In the genomic region with DNA sequence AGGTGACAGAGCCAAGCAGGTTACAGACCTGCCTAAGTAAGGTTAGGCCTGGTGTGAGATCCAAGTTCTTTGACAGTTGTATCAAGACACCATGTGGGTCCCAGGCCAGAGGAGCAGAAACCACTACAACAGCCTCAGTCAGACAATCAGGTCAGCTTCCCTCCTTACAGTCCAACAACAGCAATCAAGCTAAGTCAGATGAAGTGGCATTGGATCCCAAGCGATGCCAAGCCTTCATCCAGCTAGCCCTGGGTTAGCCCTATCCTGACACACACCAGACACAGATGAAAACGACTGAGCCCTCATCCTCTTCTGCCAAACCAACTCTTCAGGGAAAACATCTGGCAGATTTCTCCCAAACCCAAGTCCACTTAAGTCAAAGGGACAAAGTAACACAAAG, we compare ENCODE assay signal across 8 mouse cellular contexts. TPM values are rescaled to one million over a fixed set of nuclear protein-coding genes. Genes with fewer than 3 reads are reported as not detected.
DNase-seq lines count a peak whose midpoint lies in the region; ATAC-seq and TF ChIP-seq lines count a peak whose summit lies in the region.

No protein-coding gene starts in this region.

- no peak for TF ChIP-seq CTCF in forebrain, postnatal 0 days (IDR thresholded peaks at IDR 0.05; ENCODE audit: low read depth)

- H3K27me3 ChIP-seq in heart, embryonic 16.5 days (ENCODE audit: control insufficient read depth, insufficient read depth, low read length) = no peaks in the 10 kb centered on the region
- no peaks in the 10 kb centered on the region for H3K27me3 ChIP-seq in forebrain, postnatal 0 days (ENCODE audit: insufficient read depth, low read length)
- no peaks in the 10 kb centered on the region for H3K27me3 ChIP-seq in midbrain, embryonic 11.5 days (ENCODE audit: control insufficient read depth, insufficient read depth, low read length)

- intact Hi-C loops in heart, postnatal 10 days (cut with DNase I) = loop anchor here (5.0 kb wide), 1 partner anchor 123 kb away; the partner anchor contains the start of gene Selenow

- 44% methylated on average over 2 of the region's 2 CpGs for WGBS in heart, embryonic 16.5 days
- 65% methylated on average over 2 of the region's 2 CpGs for WGBS in forebrain, postnatal 0 days
- WGBS in midbrain, embryonic 11.5 days = 52% methylated on average over 2 of the region's 2 CpGs

- no peaks in the 10 kb centered on the region for H3K36me3 ChIP-seq in heart, embryonic 16.5 days (ENCODE audit: control insufficient read depth, insufficient read depth)
- H3K36me3 ChIP-seq in forebrain, postnatal 0 days (ENCODE audit: insufficient read depth) = no peaks in the 10 kb centered on the region
- no peaks in the 10 kb centered on the region for H3K36me3 ChIP-seq in midbrain, embryonic 11.5 days (ENCODE audit: control insufficient read depth, insufficient read depth, low read length)

- peak overlapping the region; percentile 67 for H3K4me3 ChIP-seq in heart, embryonic 16.5 days (ENCODE audit: low read length)
- H3K4me3 ChIP-seq in forebrain, postnatal 0 days (ENCODE audit: low read depth, low read length) = peak overlapping the region; percentile 75
- peak overlapping the region; percentile 93; the same call in 1 of the 2 replicates for H3K4me3 ChIP-seq in midbrain, embryonic 11.5 days (ENCODE audit: low read depth, low read length)

- peak overlapping the region; percentile 87 for H3K27ac ChIP-seq in heart, embryonic 16.5 days (ENCODE audit: low read length)
- H3K27ac ChIP-seq in forebrain, postnatal 0 days (ENCODE audit: low read depth, low read length) = 0 out of 2 replicates have a peak overlapping the region, but pooled peaks have one; percentile 16
- no peak overlapping the region; the same call in 1 of the 2 replicates for H3K27ac ChIP-seq in midbrain, embryonic 11.5 days (ENCODE audit: low read depth, low read length)

- peaks cover 39% of the 10 kb centered on the region for H3K4me1 ChIP-seq in heart, embryonic 16.5 days (ENCODE audit: control insufficient read depth, insufficient read depth, low read length)
- H3K4me1 ChIP-seq in forebrain, postnatal 0 days (ENCODE audit: insufficient read depth) = peaks cover 23% of the 10 kb centered on the region
- peaks cover 36% of the 10 kb centered on the region for H3K4me1 ChIP-seq in midbrain, embryonic 11.5 days (ENCODE audit: control insufficient read depth, insufficient read depth, low read length)

- H3K9ac ChIP-seq in heart, embryonic 16.5 days (ENCODE audit: low read length) = no peak overlapping the region; the same call in 1 of the 2 replicates
- no peak overlapping the region for H3K9ac ChIP-seq in forebrain, postnatal 0 days
- peak overlapping the region; percentile 100; the same call in 1 of the 2 replicates for H3K9ac ChIP-seq in midbrain, embryonic 11.5 days (ENCODE audit: low read length)

- no peak for DNase-seq in heart, postnatal 10 days
- peak; percentile 32 for DNase-seq in NIH3T3 (ENCODE audit: low read depth)
- no peak for DNase-seq in forebrain, postnatal 0 days
- peak; percentile 85 for DNase-seq in midbrain, embryonic 11.5 days (ENCODE audit: low spot score, missing footprints)
- no peak for DNase-seq in left cerebral cortex, adult 9 months (ENCODE audit: low spot score in 2 of 2)
- DNase-seq in gastrocnemius, postnatal 4 days (ENCODE audit: low spot score in 2 of 2) = no peak
- no peak for DNase-seq in right cerebral cortex, postnatal 14 days

- no peaks in the 10 kb centered on the region for H3K9me3 ChIP-seq in heart, embryonic 16.5 days (replicated peaks; ENCODE audit: control insufficient read depth, low read length)
- no peaks in the 10 kb centered on the region for H3K9me3 ChIP-seq in forebrain, postnatal 0 days (ENCODE audit: low read length)
- no peaks in the 10 kb centered on the region for H3K9me3 ChIP-seq in midbrain, embryonic 11.5 days (ENCODE audit: control insufficient read depth, low read length)

- no peak for ATAC-seq in heart, embryonic 16.5 days (replicated peaks; ENCODE audit: extremely low read depth, insufficient read depth, low FRiP score)
- no peak for ATAC-seq in forebrain, postnatal 0 days
- no peak for ATAC-seq in midbrain, embryonic 11.5 days (ENCODE audit: low FRiP score)

- H3K4me2 ChIP-seq in heart, embryonic 16.5 days (ENCODE audit: low read depth, low read length) = peak overlapping the region; percentile 83
- H3K4me2 ChIP-seq in forebrain, postnatal 0 days (ENCODE audit: low read depth) = peak overlapping the region; percentile 86
- H3K4me2 ChIP-seq in midbrain, embryonic 11.5 days = peak overlapping the region; percentile 95

RNA-seq across cellular contexts. Expression of gene Bicra, which starts 2.2 kb away (rescaled TPM):
- polyA plus RNA-seq in heart, embryonic 16.5 days (2015; fragmentation: Nextera tagmentation; extraction: Ambion mirVana) = 4.7 and 4.8 TPM in 2 replicates
- 1 to 10 TPM; 9.3 to 9.6 TPM for total RNA-seq in heart, postnatal 10 days (2021)
- 3.2 and 5.0 TPM in 2 replicates for total RNA-seq in forebrain, postnatal 0 days (2014; rRNA removed)
- 3.6 and 5.8 TPM in 2 replicates for polyA plus RNA-seq in forebrain, postnatal 0 days (2015; fragmentation: Nextera tagmentation; extraction: Ambion mirVana)
- polyA plus RNA-seq in midbrain, embryonic 11.5 days (2014; fragmentation: Nextera tagmentation; extraction: Ambion mirVana) = 5.0 and 6.1 TPM in 2 replicates
- 10 to 100 TPM; 12.1 to 12.6 TPM for total RNA-seq in gastrocnemius, postnatal 4 days (2021)

RNA-seq across cellular contexts. Expression of gene Zfp541, which starts 16.1 kb away (rescaled TPM):
- 0.05 TPM in 1 of 2 replicates, not detected in the other for polyA plus RNA-seq in heart, embryonic 16.5 days (2015; fragmentation: Nextera tagmentation; extraction: Ambion mirVana)
- total RNA-seq in heart, postnatal 10 days (2021) = not detected
- 0.10 and 0.15 TPM in 2 replicates for total RNA-seq in forebrain, postnatal 0 days (2014; rRNA removed)
- polyA plus RNA-seq in forebrain, postnatal 0 days (2015; fragmentation: Nextera tagmentation; extraction: Ambion mirVana) = 0.04 and 0.17 TPM in 2 replicates
- polyA plus RNA-seq in midbrain, embryonic 11.5 days (2014; fragmentation: Nextera tagmentation; extraction: Ambion mirVana) = not detected in 2 replicates
- total RNA-seq in gastrocnemius, postnatal 4 days (2021) = under 1 TPM in 1 of 2 experiments, not detected in 1; 0.05 TPM

RNA-seq across cellular contexts. Expression of gene Napa, which starts 52.7 kb away (rescaled TPM):
- 166 and 168 TPM in 2 replicates for polyA plus RNA-seq in heart, embryonic 16.5 days (2015; fragmentation: Nextera tagmentation; extraction: Ambion mirVana)
- total RNA-seq in heart, postnatal 10 days (2021) = 100 to 1,000 TPM in 1 of 2 experiments, 10 to 100 TPM in 1; 93.2 to 100 TPM
- 159 and 270 TPM in 2 replicates for total RNA-seq in forebrain, postnatal 0 days (2014; rRNA removed)
- 211 and 222 TPM in 2 replicates for polyA plus RNA-seq in forebrain, postnatal 0 days (2015; fragmentation: Nextera tagmentation; extraction: Ambion mirVana)
- 162 and 165 TPM in 2 replicates for polyA plus RNA-seq in midbrain, embryonic 11.5 days (2014; fragmentation: Nextera tagmentation; extraction: Ambion mirVana)
- total RNA-seq in gastrocnemius, postnatal 4 days (2021) = 100 to 1,000 TPM; 141 to 153 TPM

Comparison
In these comparisons a context has a peak if more than half of its experiments do, and no peak if none do; other contexts are left out.
1. DNase-seq: peak in NIH3T3 (single experiment) and midbrain, embryonic 11.5 days (single experiment); none in heart, postnatal 10 days (0 of 2), forebrain, postnatal 0 days (single experiment), left cerebral cortex, adult 9 months (0 of 2), gastrocnemius, postnatal 4 days (0 of 2) and right cerebral cortex, postnatal 14 days (single experiment).
2. Peak in every context shown above with its lines, with median percentiles within 50 percentile points of each other: H3K4me2 ChIP-seq and H3K4me3 ChIP-seq.